Mouse (Mus musculus): ENCODE measurements around the gene Atg4d. TPM values are rescaled to one million over a fixed set of nuclear protein-coding genes. Genes with fewer than 3 reads are reported as not detected.
A peak's percentile ranks its signal among the peaks of the same experiment; 100 is the strongest.
"Not testable (repeated sequence)": the region's sequence is repeated elsewhere in the genome, so short reads cannot be mapped to it uniquely, and the experiment has no call there.

Gene Atg4d
- polyA plus RNA-seq, 1 experiment, result 39.8 TPM

GRCm38 (mm10) chr9:21322211-21322916 is 57.3 kb downstream of the Atg4d start:
- Histone ChIP-seq H3K27me3 (ENCODE audit: control insufficient read depth, insufficient read depth, insufficient read length) (no peaks in the 10 kb centered on the region), H3K36me3 (ENCODE audit: control insufficient read depth, insufficient read depth) (no peaks in the 10 kb centered on the region), H3K79me2 (ENCODE audit: control insufficient read depth, insufficient read depth) (peaks cover 56% of the 10 kb centered on the region), H3K4me2 (ENCODE audit: low read depth) (peak overlapping the region; percentile 88), H3ac (ENCODE audit: control insufficient read depth, insufficient read length) (no peak overlapping the region), H3K4me3 (peak overlapping the region; percentile 91)
- TF ChIP-seq POLR2AphosphoS2 (IDR thresholded peaks at IDR 0.05; ENCODE audit: insufficient read length, low read depth) (no peak), MAX (IDR thresholded peaks at IDR 0.05; ENCODE audit: low read depth) (no peak), POLR2A (IDR thresholded peaks at IDR 0.05; ENCODE audit: insufficient read length, low read depth) (no peak), CEBPB (IDR thresholded peaks at IDR 0.05; ENCODE audit: insufficient read depth, poor library complexity, severe bottlenecking) (no peak), USF1 (IDR thresholded peaks at IDR 0.05; ENCODE audit: low read depth) (no peak), TCF3 (IDR thresholded peaks at IDR 0.05; ENCODE audit: insufficient read length, low read depth) (no peak), TCF12 (IDR thresholded peaks at IDR 0.05; ENCODE audit: insufficient read depth, poor library complexity, severe bottlenecking) (no peak), SRF (IDR thresholded peaks at IDR 0.05; ENCODE audit: control insufficient read depth, insufficient read length, low read depth) (no peak), REST (IDR thresholded peaks at IDR 0.05; ENCODE audit: insufficient read depth, insufficient read length) (no peak), E2F4 (IDR thresholded peaks at IDR 0.05; ENCODE audit: insufficient read depth) (no peak), MYOG (IDR thresholded peaks at IDR 0.05; ENCODE audit: control insufficient read depth in 1 of 3, insufficient read depth in 1 of 3, insufficient read length in 2 of 3, low read depth in 2 of 3) (no peak), MYOD1 (IDR thresholded peaks at IDR 0.05; ENCODE audit: control insufficient read depth in 1 of 3, insufficient read length in 2 of 3, low read depth in 2 of 3) (no peak)

- not testable (repeated sequence) for H3K4me2 ChIP-seq (ENCODE audit: low read depth)
Observed at GRCm38 (mm10) chr9:21322917-21323297, 57.8 kb downstream of the Atg4d start.

GRCm38 (mm10) chr9:21324269-21324668 is 59.2 kb downstream of the Atg4d start:
- Histone ChIP-seq H3K79me2 (ENCODE audit: control insufficient read depth, insufficient read depth) (peaks cover 56% of the 10 kb centered on the region), H3K4me2 (ENCODE audit: low read depth) (no peak overlapping the region), H3K4me3 (no peak overlapping the region), H3K27me3 (ENCODE audit: control insufficient read depth, insufficient read depth, insufficient read length) (no peaks in the 10 kb centered on the region), H3K36me3 (ENCODE audit: control insufficient read depth, insufficient read depth) (no peaks in the 10 kb centered on the region), H3ac (ENCODE audit: control insufficient read depth, insufficient read length) (no peak overlapping the region)
- no peak for TF ChIP-seq REST (IDR thresholded peaks at IDR 0.05; ENCODE audit: insufficient read depth, insufficient read length)
- TF ChIP-seq MAX (IDR thresholded peaks at IDR 0.05; ENCODE audit: low read depth), result no peak
- TF ChIP-seq TCF3 (IDR thresholded peaks at IDR 0.05; ENCODE audit: insufficient read length, low read depth), result no peak
- TF ChIP-seq SRF (IDR thresholded peaks at IDR 0.05; ENCODE audit: control insufficient read depth, insufficient read length, low read depth), result no peak
- TF ChIP-seq E2F4 (IDR thresholded peaks at IDR 0.05; ENCODE audit: insufficient read depth), result no peak
- no peak for TF ChIP-seq USF1 (IDR thresholded peaks at IDR 0.05; ENCODE audit: low read depth)
- no peak for TF ChIP-seq MYOD1 (IDR thresholded peaks at IDR 0.05; ENCODE audit: control insufficient read depth in 1 of 3, insufficient read length in 2 of 3, low read depth in 2 of 3)
- TF ChIP-seq POLR2AphosphoS2 (IDR thresholded peaks at IDR 0.05; ENCODE audit: insufficient read length, low read depth), result no peak
- TF ChIP-seq TCF12 (IDR thresholded peaks at IDR 0.05; ENCODE audit: insufficient read depth, poor library complexity, severe bottlenecking), result no peak
- no peak for TF ChIP-seq CEBPB (IDR thresholded peaks at IDR 0.05; ENCODE audit: insufficient read depth, poor library complexity, severe bottlenecking)
- TF ChIP-seq POLR2A (IDR thresholded peaks at IDR 0.05; ENCODE audit: insufficient read length, low read depth), result no peak
- TF ChIP-seq MYOG (IDR thresholded peaks at IDR 0.05; ENCODE audit: control insufficient read depth in 1 of 3, insufficient read depth in 1 of 3, insufficient read length in 2 of 3, low read depth in 2 of 3), result no peak

More at GRCm38 (mm10) chr9:21322917-21323297, 57.8 kb downstream of the Atg4d start:
- not testable (repeated sequence) for H3ac ChIP-seq (ENCODE audit: control insufficient read depth, insufficient read length); H3K4me3 ChIP-seq; H3K27me3 ChIP-seq (ENCODE audit: control insufficient read depth, insufficient read depth, insufficient read length); H3K36me3 ChIP-seq (ENCODE audit: control insufficient read depth, insufficient read depth)
- peaks cover 56% of the 10 kb centered on the region for H3K79me2 ChIP-seq (ENCODE audit: control insufficient read depth, insufficient read depth)

Other genes starting within 250 kb of the Atg4d start
- gene Icam1, start 249.3 kb upstream of the Atg4d start, polyA plus RNA-seq (2012; fragmentation: generic; extraction: Trizol), result 0.06 TPM
- gene Icam4, start 235.9 kb upstream of the Atg4d start, polyA plus RNA-seq (2012; fragmentation: generic; extraction: Trizol), result 0.73 TPM
- gene Icam5, start 233.2 kb upstream of the Atg4d start, polyA plus RNA-seq (2012; fragmentation: generic; extraction: Trizol), result 0.25 TPM
- gene Zglp1, start 198.2 kb upstream of the Atg4d start, polyA plus RNA-seq (2012; fragmentation: generic; extraction: Trizol), result 0.26 TPM
- 0.42 TPM for gene Gm49373, start 192.2 kb upstream of the Atg4d start, polyA plus RNA-seq (2012; fragmentation: generic; extraction: Trizol)
- 75.0 TPM for gene Fdx1l, start 191.7 kb upstream of the Atg4d start, polyA plus RNA-seq (2012; fragmentation: generic; extraction: Trizol)
- 2.2 TPM for gene Gm38431, start 173.3 kb upstream of the Atg4d start, polyA plus RNA-seq (2012; fragmentation: generic; extraction: Trizol)
- gene Raver1, start 173.3 kb upstream of the Atg4d start, polyA plus RNA-seq (2012; fragmentation: generic; extraction: Trizol), result 24.6 TPM
- 11.4 TPM for gene Tyk2, start 134.1 kb upstream of the Atg4d start, polyA plus RNA-seq (2012; fragmentation: generic; extraction: Trizol)
- gene Cdc37, start 115.3 kb upstream of the Atg4d start, polyA plus RNA-seq (2012; fragmentation: generic; extraction: Trizol), result 288 TPM
- gene Pde4a, start 99.6 kb upstream of the Atg4d start, polyA plus RNA-seq (2012; fragmentation: generic; extraction: Trizol), result 3.6 TPM
- 34.1 TPM for gene Keap1, start 25.9 kb upstream of the Atg4d start, polyA plus RNA-seq (2012; fragmentation: generic; extraction: Trizol)
- 0.22 TPM for gene S1pr5, start 16.9 kb upstream of the Atg4d start, polyA plus RNA-seq (2012; fragmentation: generic; extraction: Trizol)
- 31.4 TPM for gene Kri1, start 22.7 kb downstream of the Atg4d start, polyA plus RNA-seq (2012; fragmentation: generic; extraction: Trizol)
- 53.2 TPM for gene Cdkn2d, start 26.1 kb downstream of the Atg4d start, polyA plus RNA-seq (2012; fragmentation: generic; extraction: Trizol)
- not detected for gene Ap1m2, start 47.0 kb downstream of the Atg4d start, polyA plus RNA-seq (2012; fragmentation: generic; extraction: Trizol)
- 173 TPM for gene Slc44a2, start 55.4 kb downstream of the Atg4d start, polyA plus RNA-seq (2012; fragmentation: generic; extraction: Trizol)
- gene Ilf3, start 102.6 kb downstream of the Atg4d start, polyA plus RNA-seq (2012; fragmentation: generic; extraction: Trizol), result 56.6 TPM
- 55.3 TPM for gene Qtrt1, start 146.5 kb downstream of the Atg4d start, polyA plus RNA-seq (2012; fragmentation: generic; extraction: Trizol)
- gene Dnm2, start 159.6 kb downstream of the Atg4d start, polyA plus RNA-seq (2012; fragmentation: generic; extraction: Trizol), result 157 TPM
- 47.3 TPM for gene Tmed1, start 245.0 kb downstream of the Atg4d start, polyA plus RNA-seq (2012; fragmentation: generic; extraction: Trizol)

All from myocyte (in vitro differentiated cells).